Mouse (Mus musculus) heart, adult 2 months (tissue): ENCODE measurements around the gene Mapkbp1.

Experiments
- CTCF ChIP-seq: fragments of 200-600 bp; IDR thresholded peaks from 2 replicates; pipeline ENCODE4 v1.8.1; 2022; ENCODE audit warnings: antibody characterized with exemption, mild to moderate bottlenecking, moderate library complexity
- EP300 ChIP-seq: fragments of 200-500 bp; IDR thresholded peaks from 2 replicates; pipeline ENCODE4 v1.6.1; 2011; ENCODE audit warnings: low read depth, low read length, control low read depth; ENCODE audit not compliant: insufficient read depth
- POLR2A ChIP-seq: fragments of 200-500 bp; IDR thresholded peaks from 2 replicates; pipeline ENCODE4 v1.6.1; 2011; ENCODE audit warnings: mild to moderate bottlenecking, low read depth, low read length, control low read depth; ENCODE audit not compliant: insufficient read depth

GRCm38 (mm10) chr2:120012924-120013323 lies 40.4 kb downstream of the Mapkbp1 start:
- TF ChIP-seq CTCF, result no peak
- no peak for TF ChIP-seq EP300
- TF ChIP-seq POLR2A, result no peak
